Mouse (Mus musculus) CH12.LX (cell line): Measurements from ENCODE around the gene Akt2. TPM values are rescaled to one million over a fixed set of nuclear protein-coding genes. Genes with fewer than 3 reads are reported as not detected.

Experiments used
- DNase-seq: peaks from one replicate; pipeline ENCODE4 v3.0.0-alpha.2; 2013; ENCODE audit errors: extremely low read depth
- H3K27ac ChIP-seq: 2 replicates; pipeline ENCODE4 v1.5.1; 2012; ENCODE audit warnings: low read depth, mild to moderate bottlenecking, control low read depth, moderate library complexity; ENCODE audit not compliant: insufficient read depth
- H3K27me3 ChIP-seq: replicated peaks from 2 replicates; pipeline ENCODE3; 2012; ENCODE audit warnings: inconsistent platforms
- H3K36me3 ChIP-seq, 2 experiments: replicated peaks in 1 of 2; 2 replicates each; pipeline versions ENCODE3 to v1.6.1; 2012; ENCODE audit warnings: inconsistent platforms in 1 of 2, low read length in 1 of 2, mild to moderate bottlenecking in 1 of 2, mixed read lengths in 1 of 2, moderate library complexity in 1 of 2; ENCODE audit not compliant: control insufficient read depth in 1 of 2, insufficient read depth in 1 of 2
- H3K4me1 ChIP-seq, 2 experiments: 2 replicates each; pipeline ENCODE4 v1.6.1; 2012; ENCODE audit warnings: inconsistent platforms in 1 of 2, moderate library complexity in 1 of 2; ENCODE audit not compliant: insufficient read depth in 2 of 2, control insufficient read depth in 1 of 2
- H3K4me2 ChIP-seq: 2 replicates; pipeline ENCODE4 v1.6.1; 2012; ENCODE audit warnings: low read depth, mild to moderate bottlenecking, control low read depth; ENCODE audit not compliant: poor library complexity, insufficient read depth, severe bottlenecking
- H3K4me3 ChIP-seq, 3 experiments: fragments of 150-350 bp in 1 of 3; sonication (generic) in 1 of 3; replicated peaks in 1 of 3; 2 replicates each; pipeline versions ENCODE3 to v1.5.1; 2011 to 2012; ENCODE audit warnings: low read depth in 2 of 3, low read length in 2 of 3, mild to moderate bottlenecking in 2 of 3, moderate library complexity in 2 of 3, control low read depth in 1 of 3, improper control_type of control experiment in 1 of 3, inconsistent platforms in 1 of 3, mixed read lengths in 1 of 3; ENCODE audit not compliant: poor library complexity in 1 of 3
- H3K79me2 ChIP-seq: replicated peaks from 2 replicates; pipeline ENCODE4 v1.6.1; 2012; ENCODE audit warnings: mild to moderate bottlenecking, moderate library complexity; ENCODE audit not compliant: control insufficient read depth, poor library complexity, insufficient read depth, severe bottlenecking; ENCODE audit errors: extremely low read depth
- H3K9ac ChIP-seq: 2 replicates; pipeline ENCODE4 v1.6.1; 2012; ENCODE audit warnings: low read depth, mild to moderate bottlenecking, control low read depth, moderate library complexity; ENCODE audit not compliant: insufficient read depth
- H3K9me3 ChIP-seq: replicated peaks from 2 replicates; pipeline ENCODE3; 2012; ENCODE audit warnings: low read length, inconsistent platforms, mixed read lengths
- CHD2 ChIP-seq: IDR thresholded peaks from 2 replicates; pipeline ENCODE4 v1.6.1; 2011; ENCODE audit warnings: low read length, improper control_type of control experiment
- CTCF ChIP-seq, 2 experiments: IDR thresholded peaks in 1 of 2; conservative IDR thresholded peaks in 1 of 2; 2 replicates each; pipeline ENCODE4 v1.5.1; 2011 to 2012; ENCODE audit warnings: low read depth in 2 of 2, low read length in 2 of 2, improper control_type of control experiment in 1 of 2, inconsistent platforms in 1 of 2, mild to moderate bottlenecking in 1 of 2, moderate library complexity in 1 of 2
- ELF1 ChIP-seq: IDR thresholded peaks from 2 replicates; pipeline ENCODE4 v1.6.1; 2014; ENCODE audit warnings: low read depth, mild to moderate bottlenecking, inconsistent platforms, low read length, improper control_type of control experiment
- ETS1 ChIP-seq: conservative IDR thresholded peaks from 2 replicates; pipeline ENCODE4 v1.6.1; 2012; ENCODE audit warnings: low read depth, mild to moderate bottlenecking, inconsistent platforms, low read length, improper control_type of control experiment, moderate library complexity
- GABPA ChIP-seq: IDR thresholded peaks from 2 replicates; pipeline ENCODE4 v1.6.1; 2012; ENCODE audit warnings: low read depth, low read length, improper control_type of control experiment, inconsistent platforms; ENCODE audit not compliant: insufficient replicate concordance
- HCFC1 ChIP-seq: IDR thresholded peaks from 2 replicates; pipeline ENCODE4 v1.6.1; 2012; ENCODE audit warnings: low read depth, mild to moderate bottlenecking, inconsistent platforms, low read length, improper control_type of control experiment
- IRF4 ChIP-seq: IDR thresholded peaks from 2 replicates; pipeline ENCODE4 v1.6.1; 2014; ENCODE audit warnings: low read depth, mild to moderate bottlenecking, inconsistent platforms, low read length, improper control_type of control experiment
- MAX ChIP-seq: IDR thresholded peaks from 2 replicates; pipeline ENCODE4 v1.6.1; 2011; ENCODE audit warnings: low read length, improper control_type of control experiment
- MEF2A ChIP-seq: IDR thresholded peaks from 2 replicates; pipeline ENCODE4 v1.6.1; 2014; ENCODE audit warnings: low read depth, mild to moderate bottlenecking, inconsistent platforms, low read length, improper control_type of control experiment, borderline replicate concordance
- MXI1 ChIP-seq: IDR thresholded peaks from 2 replicates; pipeline ENCODE4 v1.6.1; 2011; ENCODE audit warnings: mild to moderate bottlenecking, low read depth, low read length, improper control_type of control experiment
- NRF1 ChIP-seq: IDR thresholded peaks from 2 replicates; pipeline ENCODE4 v1.6.1; 2014; ENCODE audit warnings: low read depth, mild to moderate bottlenecking, inconsistent platforms, low read length, improper control_type of control experiment, moderate library complexity
- RAD21 ChIP-seq: IDR thresholded peaks from 2 replicates; pipeline ENCODE4 v1.6.1; 2011; ENCODE audit warnings: low read depth, mild to moderate bottlenecking, low read length, improper control_type of control experiment, moderate library complexity
- RCOR1 ChIP-seq: conservative IDR thresholded peaks from 2 replicates; pipeline ENCODE4 v1.6.1; 2012; ENCODE audit warnings: low read depth, mild to moderate bottlenecking, inconsistent platforms, low read length, improper control_type of control experiment
- SIN3A ChIP-seq: IDR thresholded peaks from 2 replicates; pipeline ENCODE4 v1.6.1; 2012; ENCODE audit warnings: low read length, improper control_type of control experiment, inconsistent platforms
- SMC3 ChIP-seq: IDR thresholded peaks from 2 replicates; pipeline ENCODE4 v1.6.1; 2011; ENCODE audit warnings: low read depth, low read length, improper control_type of control experiment
- TCF12 ChIP-seq: IDR thresholded peaks from 2 replicates; pipeline ENCODE4 v1.6.1; 2014; ENCODE audit warnings: low read depth, mild to moderate bottlenecking, inconsistent platforms, low read length, improper control_type of control experiment
- UBTF ChIP-seq: IDR thresholded peaks from 2 replicates; pipeline ENCODE4 v1.6.1; 2012; ENCODE audit warnings: low read depth, mild to moderate bottlenecking, inconsistent platforms, low read length, improper control_type of control experiment, moderate library complexity
- ZKSCAN1 ChIP-seq: IDR thresholded peaks from 2 replicates; pipeline ENCODE4 v1.6.1; 2012; ENCODE audit warnings: low read depth, inconsistent platforms, low read length, improper control_type of control experiment, borderline replicate concordance
- ZNF384 ChIP-seq: IDR thresholded peaks from 2 replicates; pipeline ENCODE4 v1.6.1; 2012; ENCODE audit warnings: low read depth, low read length, improper control_type of control experiment, inconsistent platforms
- dilution Hi-C: fragments of 300-500 bp; cut with MboI; formaldehyde crosslinking; loops from 2 replicates; pipeline ENCODE4 v1.14.3; 2020; ENCODE audit warnings: low sequenced_read_pairs; ENCODE audit not compliant: extremely low pct_unique_long_range_greater_than_20kb, extremely low pct_ligation_motif_present
- in situ Hi-C: fragments of 300-500 bp; cut with MboI; formaldehyde crosslinking; loops from 3 replicates; pipeline ENCODE4 v1.14.3; 2019; ENCODE audit warnings: low sequenced_read_pairs, low pct_ligation_motif_present, low pct_unique_long_range_greater_than_20kb, mixed read lengths
- polyA plus RNA-seq: library from polyadenylated mRNA; unstranded; fragments of >175 nt; gene quantifications from 2 replicates; pipeline ENCODE4 v1.2.1, GENCODE M21; 2012; ENCODE audit warnings: low read depth; ENCODE audit not compliant: insufficient read length
- total RNA-seq, 2 experiments: library from RNA; depleted of rRNA; stranded (reverse); fragments of 300-350 nt in 1 of 2; fragments of >200 nt in 1 of 2; gene quantifications; 2 replicates each; pipeline ENCODE4 v1.2.3; 2012 to 2014

Akt2 gene
- total and polyA plus RNA-seq, 3 experiments: 39.5 to 77.3 (median 40.3) TPM

DNA sequence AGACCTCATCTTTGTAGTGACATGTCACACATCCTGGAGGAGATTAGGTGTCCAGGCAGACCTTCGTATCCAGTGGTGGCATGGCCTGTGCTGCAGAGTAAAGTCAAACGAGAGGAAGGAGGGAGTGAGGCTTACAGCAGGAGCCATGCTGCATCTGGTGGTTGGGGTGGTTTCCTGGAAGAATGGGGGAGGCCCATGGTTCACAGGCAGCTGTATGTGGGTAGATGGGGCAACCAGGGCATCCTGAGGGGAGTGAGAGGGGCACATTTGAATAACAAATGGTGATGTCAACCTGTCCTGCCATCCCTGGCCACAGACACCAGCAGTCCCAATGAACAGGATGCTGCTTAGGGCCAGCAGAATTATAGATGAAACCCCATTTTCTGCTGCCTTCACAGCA lies 18.3 kb downstream of the Akt2 start:
- Histone ChIP-seq H3K4me2 (no peak overlapping the region), H3K4me1 (peaks cover 17 to 91% of the 10 kb centered on the region in 2 experiments), H3K27ac (peak overlapping the region; percentile 12; the same call in 1 of the 2 replicates), H3K36me3 (peaks cover 21 to 80% of the 10 kb centered on the region in 2 experiments), H3K79me2 (no peaks in the 10 kb centered on the region), H3K9ac (no peak overlapping the region), H3K27me3 (no peaks in the 10 kb centered on the region), H3K9me3 (no peaks in the 10 kb centered on the region), H3K4me3 (no peak overlapping the region)
- in situ Hi-C loops (no loop called here), dilution Hi-C loops (no loop called here)
- peak; percentile 67 for DNase-seq
- TF ChIP-seq MEF2A (0 out of 2 replicates have a peak, but pooled peaks have one; percentile 14), TCF12 (peak; percentile 30; the same call in 1 of the 2 replicates), MAX (peak; percentile 18; the same call in 1 of the 2 replicates), MXI1 (no peak), ETS1 (peak; percentile 57), ELF1 (no peak)

DNA sequence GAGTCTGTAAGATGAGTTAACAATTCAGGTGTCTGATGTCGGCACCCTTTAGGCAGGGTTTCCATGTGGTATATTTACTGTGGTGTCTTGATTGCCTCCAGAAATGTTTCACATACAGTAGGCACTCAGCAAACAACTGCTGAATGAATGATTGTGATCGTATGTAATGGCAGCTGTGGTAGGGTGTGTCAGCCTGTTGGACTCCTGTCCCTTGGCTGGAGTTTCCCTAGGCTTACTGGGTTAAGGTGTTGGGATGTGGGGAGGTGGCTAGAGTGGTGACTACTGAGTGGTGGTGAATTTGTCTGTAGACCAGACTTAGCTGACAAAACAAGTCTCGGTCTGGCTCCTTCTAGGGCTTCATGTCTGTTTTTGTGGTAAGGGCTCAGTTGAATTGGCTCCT lies 19.0 kb downstream of the Akt2 start:
- Histone ChIP-seq H3K9ac (no peak overlapping the region), H3K79me2 (no peaks in the 10 kb centered on the region), H3K4me3 (no peak overlapping the region), H3K36me3 (peaks cover 21 to 80% of the 10 kb centered on the region in 2 experiments), H3K27me3 (no peaks in the 10 kb centered on the region), H3K4me2 (no peak overlapping the region), H3K4me1 (peaks cover 17 to 88% of the 10 kb centered on the region in 2 experiments), H3K27ac (no peak overlapping the region), H3K9me3 (no peaks in the 10 kb centered on the region)
- dilution Hi-C loops: no loop called here
- in situ Hi-C loops: no loop called here
- TF ChIP-seq UBTF (no peak), HCFC1 (no peak), SMC3 (no peak), ZKSCAN1 (no peak), MAX (no peak), ZNF384 (no peak), RAD21 (no peak)
- no peak for DNase-seq

DNA sequence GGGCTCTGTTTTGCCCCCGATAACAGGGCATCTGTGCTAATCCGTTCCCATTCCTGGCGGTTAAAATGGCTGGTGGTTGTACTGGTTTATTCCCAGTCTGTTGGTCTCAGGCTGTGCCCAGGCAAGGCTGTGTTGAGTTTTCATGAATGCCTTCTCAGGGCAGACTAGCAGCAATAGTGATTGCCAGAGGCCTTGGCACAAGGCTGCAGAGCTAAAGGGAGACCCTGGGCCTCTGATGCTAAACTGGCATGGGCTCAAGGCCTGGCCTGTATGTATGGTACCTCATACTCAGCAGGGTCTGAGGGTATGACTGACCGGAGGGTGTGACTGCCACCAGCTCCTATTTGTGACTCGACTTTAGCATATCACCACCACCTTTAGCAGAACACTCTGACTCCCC lies 19.5 kb downstream of the Akt2 start:
- in situ Hi-C loops: no loop called here
- H3K36me3 ChIP-seq: peaks cover 24 to 79% of the 10 kb centered on the region in 2 experiments

More for the DNA sequence above, 19.5 kb downstream of the Akt2 start:
- H3K9ac ChIP-seq: no peak overlapping the region
- H3K4me1 ChIP-seq: peaks cover 17 to 83% of the 10 kb centered on the region in 2 experiments
- no peaks in the 10 kb centered on the region for H3K27me3 ChIP-seq
- no peaks in the 10 kb centered on the region for H3K9me3 ChIP-seq
- H3K79me2 ChIP-seq: no peaks in the 10 kb centered on the region
- no peak for DNase-seq
- TF ChIP-seq ZKSCAN1: no peak
- no peak for TF ChIP-seq RCOR1
- TF ChIP-seq CTCF (conservative IDR thresholded peaks at IDR 0.05 in 1 of 2, IDR thresholded peaks at IDR 0.05 in 1 of 2; ENCODE audit: low read depth in 2 of 2, low read length in 2 of 2): no peak
- no peak for TF ChIP-seq RAD21
- TF ChIP-seq IRF4: no peak
- no peak for TF ChIP-seq ZNF384
- TF ChIP-seq NRF1: no peak
- TF ChIP-seq CHD2: no peak
- TF ChIP-seq GABPA: no peak
- no peak for TF ChIP-seq SIN3A
- dilution Hi-C loops: no loop called here
- no peak overlapping the region for H3K4me3 ChIP-seq
- H3K4me2 ChIP-seq: no peak overlapping the region
- no peak overlapping the region for H3K27ac ChIP-seq
